Mouse (Mus musculus): ENCODE results near the gene Dvl2. TPM values are rescaled to one million over a fixed set of nuclear protein-coding genes. Genes with fewer than 3 reads are reported as not detected.
A peak's percentile ranks its signal among the peaks of the same experiment; 100 is the strongest.
"Not testable (repeated sequence)": the region's sequence is repeated elsewhere in the genome, so short reads cannot be mapped to it uniquely, and the experiment has no call there.

Dvl2 gene
- polyA plus RNA-seq (2015; fragmentation: Nextera tagmentation; extraction: Ambion mirVana) = 47.3 and 52.3 TPM in 2 replicates

- H3K4me2 ChIP-seq (replicated peaks) = peak within 1 kb of the TSS; percentile 69
- H3K36me3 ChIP-seq = peaks cover 31% of the 10 kb centered on the region
- H3K27ac ChIP-seq (replicated peaks) = peak within 1 kb of the TSS; percentile 98
- H3K27me3 ChIP-seq = no peaks in the 10 kb centered on the region
- H3K4me3 ChIP-seq (replicated peaks) = peak within 1 kb of the TSS; percentile 83
- peak; percentile 64 for ATAC-seq (ENCODE audit: insufficient number of reproducible peaks, low FRiP score, low TSS enrichment, low read depth)
- peaks cover 53% of the 10 kb centered on the region for H3K4me1 ChIP-seq
- WGBS = under 1% methylated on average over 48 of the region's 48 CpGs
- H3K9me3 ChIP-seq (replicated peaks) = no peaks in the 10 kb centered on the region
- peak within 1 kb of the TSS; percentile 90 for H3K9ac ChIP-seq
Measured at GRCm38 (mm10) chr11:70000396-70000898, at the start of gene Dvl2. Gene Dvl2 (plus strand): TSS chr11:70000595.

- H3K9me3 ChIP-seq (replicated peaks) = no peaks in the 10 kb centered on the region
- peaks cover 32% of the 10 kb centered on the region for H3K4me1 ChIP-seq
- no peak for ATAC-seq (ENCODE audit: insufficient number of reproducible peaks, low FRiP score, low TSS enrichment, low read depth)
- H3K9ac ChIP-seq = no peak overlapping the region
- WGBS = 40% methylated on average over 4 of the region's 4 CpGs
- H3K4me2 ChIP-seq (replicated peaks) = no peak overlapping the region
- no peaks in the 10 kb centered on the region for H3K36me3 ChIP-seq
- H3K27ac ChIP-seq (replicated peaks) = no peak overlapping the region
- H3K4me3 ChIP-seq (replicated peaks) = no peak overlapping the region
- no peaks in the 10 kb centered on the region for H3K27me3 ChIP-seq
Measured at GRCm38 (mm10) chr11:69950807-69951459, 49.5 kb upstream of the Dvl2 start.

GRCm38 (mm10) chr11:69952274-69952673 lies 48.1 kb upstream of the Dvl2 start:
- Histone ChIP-seq H3K4me1 (peaks cover 18% of the 10 kb centered on the region), H3K4me2 (replicated peaks) (no peak overlapping the region), H3K36me3 (no peaks in the 10 kb centered on the region), H3K4me3 (replicated peaks) (no peak overlapping the region), H3K9ac (no peak overlapping the region), H3K9me3 (replicated peaks) (no peaks in the 10 kb centered on the region), H3K27ac (replicated peaks) (no peak overlapping the region), H3K27me3 (no peaks in the 10 kb centered on the region)
- 48% methylated on average over 1 of the region's 1 CpGs for WGBS
- no peak for ATAC-seq (ENCODE audit: insufficient number of reproducible peaks, low FRiP score, low TSS enrichment, low read depth)

GRCm38 (mm10) chr11:69953267-69953915 lies 47.0 kb upstream of the Dvl2 start:
- H3K4me2 ChIP-seq (replicated peaks) = no peak overlapping the region
- H3K27me3 ChIP-seq = no peaks in the 10 kb centered on the region
- H3K4me1 ChIP-seq = peaks cover 9% of the 10 kb centered on the region
- H3K27ac ChIP-seq (replicated peaks) = no peak overlapping the region
- ATAC-seq (ENCODE audit: insufficient number of reproducible peaks, low FRiP score, low TSS enrichment, low read depth) = no peak
- H3K36me3 ChIP-seq = no peaks in the 10 kb centered on the region
- WGBS = 55% methylated on average over 11 of the region's 11 CpGs
- no peak overlapping the region for H3K9ac ChIP-seq
- H3K9me3 ChIP-seq (replicated peaks) = no peaks in the 10 kb centered on the region
- H3K4me3 ChIP-seq (replicated peaks) = no peak overlapping the region

GRCm38 (mm10) chr11:69955618-69956017 lies 44.8 kb upstream of the Dvl2 start:
- H3K9me3 ChIP-seq (replicated peaks); H3K4me1 ChIP-seq; H3K27ac ChIP-seq (replicated peaks); H3K36me3 ChIP-seq; H3K4me2 ChIP-seq (replicated peaks); ATAC-seq (ENCODE audit: insufficient number of reproducible peaks, low FRiP score, low TSS enrichment, low read depth); H3K4me3 ChIP-seq (replicated peaks); H3K27me3 ChIP-seq; H3K9ac ChIP-seq: not testable (repeated sequence)
- 74% methylated on average over 4 of the region's 4 CpGs for WGBS

GRCm38 (mm10) chr11:69956218-69956617 lies 44.2 kb upstream of the Dvl2 start:
- H3K4me2 ChIP-seq (replicated peaks) = no peak overlapping the region
- H3K9ac ChIP-seq = no peak overlapping the region
- no peaks in the 10 kb centered on the region for H3K9me3 ChIP-seq (replicated peaks)
- H3K36me3 ChIP-seq = no peaks in the 10 kb centered on the region
- peaks cover 10% of the 10 kb centered on the region for H3K27me3 ChIP-seq
- ATAC-seq (ENCODE audit: insufficient number of reproducible peaks, low FRiP score, low TSS enrichment, low read depth) = no peak
- no peak overlapping the region for H3K4me3 ChIP-seq (replicated peaks)
- H3K27ac ChIP-seq (replicated peaks) = no peak overlapping the region
- H3K4me1 ChIP-seq = no peaks in the 10 kb centered on the region
- WGBS = 76% methylated on average over 1 of the region's 1 CpGs

- WGBS = 29% methylated on average over 5 of the region's 5 CpGs
- H3K27me3 ChIP-seq = peaks cover 46% of the 10 kb centered on the region
- H3K4me2 ChIP-seq (replicated peaks) = no peak overlapping the region
- no peak for ATAC-seq (ENCODE audit: insufficient number of reproducible peaks, low FRiP score, low TSS enrichment, low read depth)
- H3K9ac ChIP-seq = no peak overlapping the region
- H3K27ac ChIP-seq (replicated peaks) = no peak overlapping the region
- H3K9me3 ChIP-seq (replicated peaks) = no peaks in the 10 kb centered on the region
- no peaks in the 10 kb centered on the region for H3K36me3 ChIP-seq
- peaks cover 8% of the 10 kb centered on the region for H3K4me1 ChIP-seq
- no peak overlapping the region for H3K4me3 ChIP-seq (replicated peaks)
Measured at GRCm38 (mm10) chr11:69960616-69961015, 39.8 kb upstream of the Dvl2 start.

GRCm38 (mm10) chr11:69961841-69962240 lies 38.6 kb upstream of the Dvl2 start:
- Histone ChIP-seq H3K27me3 (peaks cover 59% of the 10 kb centered on the region), H3K36me3 (no peaks in the 10 kb centered on the region), H3K9ac (no peak overlapping the region), H3K4me1 (peaks cover 20% of the 10 kb centered on the region), H3K4me3 (replicated peaks) (no peak overlapping the region), H3K27ac (replicated peaks) (no peak overlapping the region), H3K9me3 (replicated peaks) (no peaks in the 10 kb centered on the region), H3K4me2 (replicated peaks) (no peak overlapping the region)
- no peak for ATAC-seq (ENCODE audit: insufficient number of reproducible peaks, low FRiP score, low TSS enrichment, low read depth)
- WGBS = 30% methylated on average over 5 of the region's 5 CpGs

- Histone ChIP-seq H3K9me3 (replicated peaks) (no peaks in the 10 kb centered on the region), H3K4me2 (replicated peaks) (peak within 1 kb of the TSS; percentile 76), H3K9ac (no peak within 1 kb of the TSS), H3K27ac (replicated peaks) (peak within 1 kb of the TSS; percentile 22; the same call in 1 of the 2 replicates), H3K4me1 (peaks cover 22% of the 10 kb centered on the region), H3K27me3 (peaks cover 66% of the 10 kb centered on the region), H3K36me3 (peaks cover 23% of the 10 kb centered on the region), H3K4me3 (replicated peaks) (peak within 1 kb of the TSS; percentile 43)
- peak; percentile 20; the same call in 1 of the 2 replicates for ATAC-seq (ENCODE audit: insufficient number of reproducible peaks, low FRiP score, low TSS enrichment, low read depth)
- WGBS = 9% methylated on average over 24 of the region's 24 CpGs
Measured at GRCm38 (mm10) chr11:69964650-69965270, 35.6 kb upstream of the Dvl2 start, which contains the start of gene Cldn7. Gene Cldn7 (plus strand): TSS chr11:69964779.

- no peak overlapping the region for H3K27ac ChIP-seq (replicated peaks)
- ATAC-seq (ENCODE audit: insufficient number of reproducible peaks, low FRiP score, low TSS enrichment, low read depth) = peak; percentile 45
- peaks cover 30% of the 10 kb centered on the region for H3K36me3 ChIP-seq
- no peak overlapping the region for H3K9ac ChIP-seq
- H3K4me1 ChIP-seq = peaks cover 22% of the 10 kb centered on the region
- peak overlapping the region; percentile 76 for H3K4me2 ChIP-seq (replicated peaks)
- no peaks in the 10 kb centered on the region for H3K9me3 ChIP-seq (replicated peaks)
- WGBS = under 1% methylated on average over 49 of the region's 49 CpGs
- peaks cover 66% of the 10 kb centered on the region for H3K27me3 ChIP-seq
- peak overlapping the region; percentile 43 for H3K4me3 ChIP-seq (replicated peaks)
Measured at GRCm38 (mm10) chr11:69965271-69966005, 35.0 kb upstream of the Dvl2 start.

All from embryonic facial prominence, embryonic 15.5 days (tissue).